ENCODE assay signal across 8 mouse cellular contexts in the genomic region with DNA sequence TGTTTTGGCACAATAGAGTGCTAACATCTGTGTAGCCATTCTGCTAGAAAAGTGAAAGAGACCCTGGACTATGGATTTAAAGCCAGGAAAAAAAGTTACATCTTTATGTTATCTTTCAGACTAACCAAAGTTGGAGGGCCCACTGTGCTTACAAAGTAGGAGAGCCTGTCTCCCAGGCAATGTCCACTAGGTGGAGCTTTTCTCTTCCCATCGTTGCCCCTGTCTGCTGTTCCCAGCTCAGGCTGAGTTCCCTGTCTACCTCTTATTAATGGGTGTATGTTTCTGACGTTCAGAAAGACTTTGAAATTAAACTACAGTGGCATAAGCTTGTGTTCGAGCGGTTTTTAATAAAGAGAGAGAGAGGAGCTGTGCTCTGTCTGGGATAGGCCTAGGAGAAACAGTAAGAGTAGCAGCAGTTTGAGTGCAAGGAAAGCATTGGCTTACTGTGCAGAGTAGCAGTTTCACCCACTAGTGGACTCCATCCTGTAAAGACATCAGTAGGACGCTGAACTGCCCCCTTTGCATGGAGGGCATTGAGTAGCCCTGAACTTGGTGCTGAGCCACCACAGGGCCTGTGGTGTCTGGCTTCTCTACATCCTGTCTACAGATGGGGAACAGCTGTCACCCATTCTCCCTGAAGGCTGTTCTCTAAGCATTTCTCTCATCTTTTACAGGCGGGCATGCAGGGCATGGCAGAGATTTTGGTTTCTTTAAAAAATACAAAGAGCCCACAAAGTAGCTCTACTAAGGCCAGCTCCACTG. TPM values are rescaled to one million over a fixed set of nuclear protein-coding genes. Genes with fewer than 3 reads are reported as not detected.
DNase-seq lines count a peak whose midpoint lies in the region; ATAC-seq and TF ChIP-seq lines count a peak whose summit lies in the region.

No protein-coding gene starts in this region.

- H3K9ac ChIP-seq in ES-Bruce4 (ENCODE audit: low read depth, poor library complexity, severe bottlenecking): no peak overlapping the region
- H3K9ac ChIP-seq in hindbrain, embryonic 16.5 days (ENCODE audit: low read depth, low read length): no peak overlapping the region
- H3K9ac ChIP-seq in midbrain, postnatal 0 days (replicated peaks; ENCODE audit: low read length, poor library complexity, severe bottlenecking): no peak overlapping the region

- H3K4me2 ChIP-seq in hindbrain, embryonic 16.5 days (ENCODE audit: low read length): no peak overlapping the region
- no peak overlapping the region for H3K4me2 ChIP-seq in midbrain, postnatal 0 days (ENCODE audit: low read depth, low read length, poor library complexity, severe bottlenecking)

- DNase-seq in A20 (ENCODE audit: low read depth, low spot score): peak; percentile 42
- peak; percentile 24 for DNase-seq in c-Kit-positive CD71-positive TER-119-positive erythroid progenitor cells, embryonic 14.5 days (ENCODE audit: low spot score)
- peak; percentile 54 for DNase-seq in forelimb bud, embryonic 11.5 days (ENCODE audit: low read depth, low spot score)
- peak; percentile 19 to 31 for DNase-seq in left cerebral cortex, postnatal 36 days (ENCODE audit: low spot score in 2 of 2)
- peak; percentile 66 for DNase-seq in midbrain, postnatal 0 days (ENCODE audit: low spot score)
- DNase-seq in yolk sac, embryonic 10.5 days (ENCODE audit: low spot score): no peak

- peaks cover 6% of the 10 kb centered on the region for H3K9me3 ChIP-seq in ES-Bruce4 (replicated peaks; ENCODE audit: control insufficient read depth, insufficient read depth, low read length, poor library complexity, severe bottlenecking)
- H3K9me3 ChIP-seq in hindbrain, embryonic 16.5 days (ENCODE audit: control insufficient read depth, low read length): no peaks in the 10 kb centered on the region
- no peaks in the 10 kb centered on the region for H3K9me3 ChIP-seq in midbrain, postnatal 0 days (ENCODE audit: low read length)

- no peak for TF ChIP-seq EP300 in ES-Bruce4 (IDR thresholded peaks at IDR 0.05; ENCODE audit: insufficient read depth, low read depth, low read length)

- 57% methylated on average over 6 of the region's 6 CpGs for WGBS in hindbrain, embryonic 16.5 days
- 54% methylated on average over 6 of the region's 6 CpGs for WGBS in midbrain, postnatal 0 days

- no peak overlapping the region for H3K27ac ChIP-seq in ES-Bruce4 (ENCODE audit: insufficient read depth, low read length)
- no peak overlapping the region for H3K27ac ChIP-seq in hindbrain, embryonic 16.5 days (ENCODE audit: low read depth, low read length)
- H3K27ac ChIP-seq in midbrain, postnatal 0 days (ENCODE audit: low read depth, low read length): no peak overlapping the region

- ATAC-seq in hindbrain, embryonic 16.5 days: peak; percentile 61; the same call in 1 of the 2 replicates
- no peak for ATAC-seq in midbrain, postnatal 0 days (ENCODE audit: low FRiP score)

- no peak for TF ChIP-seq POLR2A in ES-Bruce4 (IDR thresholded peaks at IDR 0.05; ENCODE audit: insufficient read depth, low read length)

- H3K4me3 ChIP-seq in ES-Bruce4 (ENCODE audit: low read depth, low read length): no peak overlapping the region
- no peak overlapping the region for H3K4me3 ChIP-seq in hindbrain, embryonic 16.5 days (ENCODE audit: low read length)
- H3K4me3 ChIP-seq in midbrain, postnatal 0 days (ENCODE audit: low read depth, low read length): no peak overlapping the region

- peak; percentile 68 for TF ChIP-seq CTCF in ES-Bruce4 (IDR thresholded peaks at IDR 0.05; ENCODE audit: low read depth, low read length)
- peak; percentile 88 for TF ChIP-seq CTCF in midbrain, postnatal 0 days (IDR thresholded peaks at IDR 0.05)

- H3K4me1 ChIP-seq in ES-Bruce4 (ENCODE audit: control insufficient read depth, insufficient read depth, low read length): no peaks in the 10 kb centered on the region
- no peaks in the 10 kb centered on the region for H3K4me1 ChIP-seq in hindbrain, embryonic 16.5 days (ENCODE audit: control insufficient read depth, insufficient read depth, low read depth, low read length)
- no peaks in the 10 kb centered on the region for H3K4me1 ChIP-seq in midbrain, postnatal 0 days (ENCODE audit: insufficient read depth, low read length)

- H3K27me3 ChIP-seq in ES-Bruce4 (ENCODE audit: control insufficient read depth, insufficient read depth, low read length, poor library complexity, severe bottlenecking): no peaks in the 10 kb centered on the region
- H3K27me3 ChIP-seq in hindbrain, embryonic 16.5 days (replicated peaks; ENCODE audit: control insufficient read depth, insufficient read depth, low read length): no peaks in the 10 kb centered on the region
- H3K27me3 ChIP-seq in midbrain, postnatal 0 days (ENCODE audit: insufficient read depth, low read length): no peaks in the 10 kb centered on the region

- H3K36me3 ChIP-seq in ES-Bruce4 (ENCODE audit: control insufficient read depth, insufficient read depth, low read length, poor library complexity, severe bottlenecking): peaks cover 89% of the 10 kb centered on the region
- peaks cover 27% of the 10 kb centered on the region for H3K36me3 ChIP-seq in hindbrain, embryonic 16.5 days (ENCODE audit: control insufficient read depth, insufficient read depth, low read length)
- H3K36me3 ChIP-seq in midbrain, postnatal 0 days (ENCODE audit: insufficient read depth, low read length): peaks cover 46% of the 10 kb centered on the region

- intact Hi-C loops in left cerebral cortex, postnatal 36 days (cut with DNase I): loop anchor here (5.0 kb wide), 1 partner anchor 350 kb away; no protein-coding TSS in a partner anchor

RNA-seq across cellular contexts. Expression of gene Nufip1, which starts 11.4 kb away (rescaled TPM):
- 27.2 and 30.5 TPM in 2 replicates for polyA plus RNA-seq in ES-Bruce4 (2011; ENCODE audit: insufficient read depth, insufficient read length, low read depth, missing spikeins)
- 12.4 and 13.2 TPM in 2 replicates for polyA plus RNA-seq in hindbrain, embryonic 16.5 days (2015; fragmentation: Nextera tagmentation; extraction: Ambion mirVana)
- 1 to 10 TPM; 6.7 to 8.6 TPM for total RNA-seq in left cerebral cortex, postnatal 36 days (2021)
- 10.4 and 10.6 TPM in 2 replicates for total RNA-seq in midbrain, postnatal 0 days (2014; rRNA removed)
- polyA plus RNA-seq in midbrain, postnatal 0 days (2015; fragmentation: Nextera tagmentation; extraction: Ambion mirVana): 12.8 and 14.3 TPM in 2 replicates

RNA-seq across cellular contexts. Expression of gene Gpalpp1, which starts 11.5 kb away (rescaled TPM):
- 27.5 and 30.5 TPM in 2 replicates for polyA plus RNA-seq in ES-Bruce4 (2011; ENCODE audit: insufficient read depth, insufficient read length, low read depth, missing spikeins)
- polyA plus RNA-seq in hindbrain, embryonic 16.5 days (2015; fragmentation: Nextera tagmentation; extraction: Ambion mirVana): 9.6 and 12.4 TPM in 2 replicates
- 10 to 100 TPM; 22.2 to 22.8 TPM for total RNA-seq in left cerebral cortex, postnatal 36 days (2021)
- total RNA-seq in midbrain, postnatal 0 days (2014; rRNA removed): 18.6 and 20.2 TPM in 2 replicates
- polyA plus RNA-seq in midbrain, postnatal 0 days (2015; fragmentation: Nextera tagmentation; extraction: Ambion mirVana): 8.3 and 8.6 TPM in 2 replicates
